Mouse (Mus musculus) liver, postnatal 0 days (tissue): ENCODE results near the gene Ces1e. TPM values are rescaled to one million over a fixed set of nuclear protein-coding genes. Genes with fewer than 3 reads are reported as not detected.

ENCODE experiments used
- ATAC-seq: fragments of 200-750 bp; cut with Nextera tagmentation; 2 replicates; pipeline ENCODE4 v1.8.0; 2017; ENCODE audit warnings: mild to moderate bottlenecking, moderate library complexity
- DNase-seq: peaks from one replicate; pipeline ENCODE4 v3.0.0-alpha.2; 2016
- H3K27ac ChIP-seq: fragments of 300-500 bp; sonication (generic); 2 replicates; pipeline ENCODE4 v1.5.1; 2014; ENCODE audit warnings: antibody characterized with exemption, moderate library complexity, mild to moderate bottlenecking, low read depth
- H3K27me3 ChIP-seq: fragments of 300-500 bp; sonication (generic); 2 replicates; pipeline ENCODE4 v1.6.1; 2014; ENCODE audit warnings: low read length, control low read depth, mixed read lengths; ENCODE audit not compliant: insufficient read depth
- H3K36me3 ChIP-seq: fragments of 300-500 bp; sonication (generic); replicated peaks from 2 replicates; pipeline ENCODE4 v1.6.1; 2014; ENCODE audit warnings: mild to moderate bottlenecking, control low read depth, low read length, moderate library complexity, mixed read lengths; ENCODE audit not compliant: insufficient read depth
- H3K4me1 ChIP-seq: fragments of 300-500 bp; sonication (generic); 2 replicates; pipeline ENCODE4 v1.6.1; 2014; ENCODE audit warnings: antibody characterized with exemption, mild to moderate bottlenecking, control low read depth; ENCODE audit not compliant: insufficient read depth
- H3K4me2 ChIP-seq: fragments of 300-500 bp; sonication (generic); 2 replicates; pipeline ENCODE4 v1.6.1; 2014; ENCODE audit warnings: low read depth, mild to moderate bottlenecking, low read length, moderate library complexity, mixed read lengths
- H3K4me3 ChIP-seq: fragments of 300-500 bp; sonication (generic); 2 replicates; pipeline ENCODE4 v1.5.1; 2014; ENCODE audit warnings: low read depth, low read length
- H3K9ac ChIP-seq: fragments of 300-500 bp; sonication (generic); replicated peaks from 2 replicates; pipeline ENCODE4 v1.6.1; 2014; ENCODE audit warnings: mild to moderate bottlenecking, moderate library complexity
- H3K9me3 ChIP-seq: fragments of 300-500 bp; sonication (generic); 2 replicates; pipeline ENCODE4 v1.6.1; 2016; ENCODE audit warnings: mild to moderate bottlenecking, control low read depth, low read length, mixed read lengths
- CTCF ChIP-seq: sonication (generic); IDR thresholded peaks from 2 replicates; pipeline ENCODE4 v1.5.1; 2016; ENCODE audit warnings: antibody characterized with exemption, low read depth
- EP300 ChIP-seq: IDR thresholded peaks from 2 replicates; pipeline ENCODE4 v1.6.1; 2016; ENCODE audit warnings: antibody characterized with exemption, low read depth, mild to moderate bottlenecking
- WGBS: fragments of 180-500 bp; shearing (Covaris S2); extraction: QIAGEN DNeasy Blood & Tissue Kit; methylation state at CpG from one replicate; pipeline ENCODE4 v1.1.7; 2014; ENCODE audit not compliant: insufficient replicate concordance; 5-methylcytosine and 5-hydroxymethylcytosine counted together
- polyA plus RNA-seq: library from polyadenylated mRNA; unstranded; fragments of >200 nt; fragmentation: Nextera tagmentation; extraction: Ambion mirVana; gene quantifications from 2 replicates; pipeline ENCODE4 v1.2.1, GENCODE M21; 2015

Ces1e gene
- polyA plus RNA-seq, 1 experiment from 2014 or later, result 5.4 TPM

GRCm38 (mm10) chr8:93151401-93151800 lies 78.0 kb downstream of the Ces1e start:
- TF ChIP-seq EP300 (no peak), CTCF (no peak)
- DNase-seq, result no peak
- whole genome bisulfite sequencing, result 76% methylated on average over 1 of the region's 1 CpGs

More at GRCm38 (mm10) chr8:93151401-93151800, 78.0 kb downstream of the Ces1e start:
- Histone ChIP-seq H3K9me3 (no peaks in the 10 kb centered on the region), H3K36me3 (no peaks in the 10 kb centered on the region), H3K4me1 (peaks cover 3% of the 10 kb centered on the region; the same call in 1 of the 2 replicates), H3K4me2 (no peak overlapping the region), H3K4me3 (no peak overlapping the region), H3K9ac (no peak overlapping the region), H3K27me3 (no peaks in the 10 kb centered on the region), H3K27ac (no peak overlapping the region)
- ATAC-seq, result no peak

Other genes with a start within 250 kb of the Ces1e start
- not detected in 2 replicates for gene Ces1a, start 181.4 kb downstream of the Ces1e start, polyA plus RNA-seq
- 1.0 and 1.2 TPM in 2 replicates for gene Ces1b, start 149.6 kb downstream of the Ces1e start, polyA plus RNA-seq
- 147 and 162 TPM in 2 replicates for gene Ces1c, start 98.3 kb downstream of the Ces1e start, polyA plus RNA-seq
- gene Ces1d, start 31.8 kb downstream of the Ces1e start, polyA plus RNA-seq, result 216 and 217 TPM in 2 replicates
- gene Ces1f, start 50.1 kb upstream of the Ces1e start, polyA plus RNA-seq, result 0.84 and 1.1 TPM in 2 replicates
- 4.4 and 7.1 TPM in 2 replicates for gene Ces1g, start 107.7 kb upstream of the Ces1e start, polyA plus RNA-seq
- gene Ces1h, start 150.1 kb upstream of the Ces1e start, polyA plus RNA-seq, result not detected in 2 replicates